Mouse (Mus musculus) liver, adult 2 months (tissue): ENCODE measurements around the gene Cfap97d1. TPM values are rescaled to one million over a fixed set of nuclear protein-coding genes. Genes with fewer than 3 reads are reported as not detected.

Experiments
- DNase-seq: peaks from one replicate; pipeline ENCODE4 v3.0.0-alpha.2; 2011; ENCODE audit warnings: low read depth, low spot score; ENCODE audit errors: extremely low read depth
- H3K27ac ChIP-seq: fragments of 200-500 bp; replicated peaks from 2 replicates; pipeline ENCODE4 v1.5.1; 2012; ENCODE audit warnings: low read depth, mild to moderate bottlenecking, control low read depth, inconsistent platforms, low read length; ENCODE audit not compliant: insufficient read depth
- H3K27me3 ChIP-seq: fragments of 200-500 bp; 2 replicates; pipeline ENCODE4 v1.6.1; 2012; ENCODE audit warnings: mild to moderate bottlenecking, moderate library complexity, low read length, inconsistent platforms; ENCODE audit not compliant: control insufficient read depth, insufficient read depth
- H3K36me3 ChIP-seq: fragments of 200-500 bp; 2 replicates; pipeline ENCODE4 v1.6.1; 2012; ENCODE audit warnings: low read length, inconsistent platforms; ENCODE audit not compliant: control insufficient read depth, insufficient read depth
- H3K4me1 ChIP-seq: fragments of 200-500 bp; 2 replicates; pipeline ENCODE4 v1.6.1; 2011; ENCODE audit warnings: low read length; ENCODE audit not compliant: control insufficient read depth, insufficient read depth
- H3K4me3 ChIP-seq: fragments of 200-500 bp; 2 replicates; pipeline ENCODE4 v1.5.1; 2011; ENCODE audit warnings: low read depth, mild to moderate bottlenecking, control low read depth, low read length, moderate library complexity; ENCODE audit not compliant: insufficient read depth
- H3K79me2 ChIP-seq: fragments of 200-500 bp; 2 replicates; pipeline ENCODE4 v1.6.1; 2012; ENCODE audit warnings: inconsistent platforms, mild to moderate bottlenecking, low read length, moderate library complexity; ENCODE audit not compliant: control insufficient read depth, insufficient read depth
- H3K9ac ChIP-seq: fragments of 200-500 bp; 2 replicates; pipeline ENCODE4 v1.6.1; 2012; ENCODE audit warnings: low read depth, mild to moderate bottlenecking, control low read depth, inconsistent platforms, low read length
- CTCF ChIP-seq: fragments of 200-500 bp; IDR thresholded peaks from 2 replicates; pipeline ENCODE4 v1.5.1; 2011; ENCODE audit warnings: low read depth, low read length, control low read depth
- POLR2A ChIP-seq: fragments of 200-500 bp; IDR thresholded peaks from 2 replicates; pipeline ENCODE4 v1.6.1; 2011; ENCODE audit warnings: low read length, control low read depth; ENCODE audit not compliant: insufficient read depth; ENCODE audit errors: extremely low read depth
- WGBS: fragments of 180-500 bp; shearing (Covaris S2); methylation state at CpG from one replicate; pipeline ENCODE4 v1.1.7; 2018; 5-methylcytosine and 5-hydroxymethylcytosine counted together
- polyA plus RNA-seq: library from polyadenylated mRNA; depleted of rRNA; stranded (reverse); fragments of >200 nt; gene quantifications from 2 replicates; pipeline ENCODE4 v1.2.3, GENCODE M21; 2012; rRNA removed
- total RNA-seq: library from RNA; depleted of rRNA; stranded (reverse); fragments of >200 nt; gene quantifications from 2 replicates; pipeline ENCODE4 v1.2.3, GENCODE M21; 2014; rRNA removed

Gene Cfap97d1
- not detected in 2 replicates for total RNA-seq
- polyA plus RNA-seq = not detected in 2 replicates

- H3K27me3 ChIP-seq = no peaks in the 10 kb centered on the region
- TF ChIP-seq CTCF (no peak), POLR2A (peak; percentile 79; the same call in 1 of the 2 replicates)
These were observed at the start of gene Cfap97d1 for GRCm38 (mm10) chr11:101984054-101985025. Cfap97d1 (plus strand) TSS chr11:101984279.

GRCm38 (mm10) chr11:101935743-101936142, 48.3 kb upstream of the Cfap97d1 start:
- Histone ChIP-seq H3K79me2 (no peaks in the 10 kb centered on the region), H3K4me3 (no peak overlapping the region), H3K4me1 (peaks cover 3% of the 10 kb centered on the region; the same call in 1 of the 2 replicates), H3K27me3 (no peaks in the 10 kb centered on the region), H3K36me3 (no peaks in the 10 kb centered on the region), H3K9ac (no peak overlapping the region), H3K27ac (no peak overlapping the region)
- 81% methylated on average over 3 of the region's 3 CpGs for WGBS
- TF ChIP-seq POLR2A (no peak), CTCF (no peak)
- no peak for DNase-seq

More at GRCm38 (mm10) chr11:101984054-101985025, at the start of gene Cfap97d1:
- Histone ChIP-seq H3K9ac (peak within 1 kb of the TSS; percentile 85), H3K36me3 (peaks cover 14% of the 10 kb centered on the region), H3K4me1 (peaks cover 12% of the 10 kb centered on the region; the same call in 1 of the 2 replicates), H3K79me2 (peaks cover 4% of the 10 kb centered on the region; the same call in 1 of the 2 replicates), H3K4me3 (peak within 1 kb of the TSS; percentile 68), H3K27ac (peak within 1 kb of the TSS; percentile 65)
- peak; percentile 89 for DNase-seq
- WGBS = under 1% methylated on average over 71 of the region's 71 CpGs

- TF ChIP-seq CTCF (no peak), POLR2A (no peak)
- Histone ChIP-seq H3K27ac (no peak overlapping the region), H3K4me1 (peaks cover 3% of the 10 kb centered on the region; the same call in 1 of the 2 replicates), H3K9ac (no peak overlapping the region), H3K4me3 (no peak overlapping the region), H3K36me3 (no peaks in the 10 kb centered on the region), H3K79me2 (no peaks in the 10 kb centered on the region), H3K27me3 (no peaks in the 10 kb centered on the region; the same call in 1 of the 2 replicates)
- WGBS = 65% methylated on average over 7 of the region's 7 CpGs
- no peak for DNase-seq
These were observed 47.7 kb upstream of the Cfap97d1 start for GRCm38 (mm10) chr11:101936421-101936820.

- TF ChIP-seq CTCF = no peak
- no peak for TF ChIP-seq POLR2A
- 8% methylated on average over 30 of the region's 32 CpGs for WGBS
- no peak for DNase-seq
- H3K4me1 ChIP-seq = peaks cover 3% of the 10 kb centered on the region; the same call in 1 of the 2 replicates
- H3K27ac ChIP-seq = no peak overlapping the region
- H3K9ac ChIP-seq = peak overlapping the region; percentile 53; the same call in 1 of the 2 replicates
- peak overlapping the region; percentile 23; the same call in 1 of the 2 replicates for H3K4me3 ChIP-seq
- no peaks in the 10 kb centered on the region; the same call in 1 of the 2 replicates for H3K27me3 ChIP-seq
- H3K79me2 ChIP-seq = no peaks in the 10 kb centered on the region
- no peaks in the 10 kb centered on the region for H3K36me3 ChIP-seq
These were observed 47.0 kb upstream of the Cfap97d1 start for GRCm38 (mm10) chr11:101937108-101937507.

GRCm38 (mm10) chr11:101943055-101943454, 41.0 kb upstream of the Cfap97d1 start:
- H3K4me3 ChIP-seq = no peak overlapping the region
- TF ChIP-seq POLR2A (no peak), CTCF (no peak)
- 60% methylated on average over 3 of the region's 3 CpGs for WGBS
- H3K27ac ChIP-seq = no peak overlapping the region
- DNase-seq = no peak
- no peak overlapping the region for H3K9ac ChIP-seq
- H3K79me2 ChIP-seq = no peaks in the 10 kb centered on the region
- no peaks in the 10 kb centered on the region for H3K4me1 ChIP-seq
- no peaks in the 10 kb centered on the region for H3K36me3 ChIP-seq
- H3K27me3 ChIP-seq = no peaks in the 10 kb centered on the region; the same call in 1 of the 2 replicates
